Mouse (Mus musculus) limb, embryonic 14.5 days (tissue): Measurements from ENCODE around the gene Hspa5. TPM values are rescaled to one million over a fixed set of nuclear protein-coding genes. Genes with fewer than 3 reads are reported as not detected.
"Not testable (repeated sequence)": the region's sequence is repeated elsewhere in the genome, so short reads cannot be mapped to it uniquely, and the experiment has no call there.

Experiments used
- ATAC-seq: fragments of 200-750 bp; cut with Nextera tagmentation; 2 replicates; pipeline ENCODE4 v1.8.0; 2017; ENCODE audit warnings: low read depth, moderate number of reproducible peaks, moderate TSS enrichment; ENCODE audit not compliant: low FRiP score
- DNase-seq: peaks from one replicate; pipeline ENCODE4 v3.0.0-alpha.2; 2015; ENCODE audit warnings: low spot score
- H3K27ac ChIP-seq: fragments of 300-500 bp; sonication (generic); replicated peaks from 2 replicates; pipeline ENCODE4 v1.5.1; 2014; ENCODE audit warnings: low read depth, mild to moderate bottlenecking, low read length, moderate library complexity, mixed read lengths
- H3K27me3 ChIP-seq: fragments of 300-500 bp; sonication (generic); 2 replicates; pipeline ENCODE4 v1.6.1; 2014; ENCODE audit warnings: low read length, mixed read lengths; ENCODE audit not compliant: control insufficient read depth, insufficient read depth
- H3K36me3 ChIP-seq: fragments of 300-500 bp; sonication (generic); 2 replicates; pipeline ENCODE4 v1.6.1; 2014; ENCODE audit warnings: mild to moderate bottlenecking, low read length, moderate library complexity, mixed read lengths; ENCODE audit not compliant: control insufficient read depth, insufficient read depth
- H3K4me1 ChIP-seq: fragments of 300-500 bp; sonication (generic); 2 replicates; pipeline ENCODE4 v1.6.1; 2014; ENCODE audit warnings: antibody characterized with exemption, low read length, mixed read lengths; ENCODE audit not compliant: control insufficient read depth, insufficient read depth
- H3K4me2 ChIP-seq: fragments of 300-500 bp; sonication (generic); replicated peaks from 2 replicates; pipeline ENCODE4 v1.6.1; 2014; ENCODE audit warnings: low read depth, mild to moderate bottlenecking, low read length, moderate library complexity; ENCODE audit not compliant: severe bottlenecking
- H3K4me3 ChIP-seq: fragments of 300-500 bp; sonication (generic); replicated peaks from 2 replicates; pipeline ENCODE4 v1.5.1; 2014; ENCODE audit warnings: low read length
- H3K9ac ChIP-seq: fragments of 300-500 bp; sonication (generic); 2 replicates; pipeline ENCODE4 v1.6.1; 2014; ENCODE audit warnings: mild to moderate bottlenecking, low read depth, low read length, moderate library complexity; ENCODE audit not compliant: severe bottlenecking
- H3K9me3 ChIP-seq: fragments of 300-500 bp; sonication (generic); 2 replicates; pipeline ENCODE4 v1.6.1; 2016; ENCODE audit warnings: low read length; ENCODE audit not compliant: control insufficient read depth
- POLR2A ChIP-seq: fragments of 200-500 bp; IDR thresholded peaks from 2 replicates; pipeline ENCODE4 v1.8.0; 2012; ENCODE audit warnings: inconsistent platforms, mild to moderate bottlenecking, moderate library complexity, borderline replicate concordance; ENCODE audit not compliant: insufficient read depth, insufficient read length; ENCODE audit errors: extremely low read depth
- WGBS: fragments of 180-500 bp; shearing (Covaris S2); extraction: QIAGEN DNeasy Blood & Tissue Kit; methylation state at CpG from one replicate; pipeline ENCODE4 v1.1.7; 2014; 5-methylcytosine and 5-hydroxymethylcytosine counted together
- polyA plus RNA-seq, 2 experiments: library from polyadenylated mRNA; depleted of rRNA in 1 of 2; stranded (reverse) in 1 of 2; unstranded in 1 of 2; fragments of >200 nt; fragmentation: Nextera tagmentation in 1 of 2; extraction: Ambion mirVana in 1 of 2; gene quantifications; 2 replicates each; pipeline versions ENCODE4 v1.2.1 to v1.2.3; 2012 to 2014

Hspa5 gene
- polyA plus RNA-seq, 2 experiments = 840 to 914 TPM

- Histone ChIP-seq H3K27ac (no peak overlapping the region), H3K36me3 (peaks cover 70% of the 10 kb centered on the region), H3K4me1 (no peaks in the 10 kb centered on the region), H3K4me2 (no peak overlapping the region), H3K27me3 (no peaks in the 10 kb centered on the region), H3K9me3 (no peaks in the 10 kb centered on the region), H3K4me3 (no peak overlapping the region), H3K9ac (no peak overlapping the region)
- DNase-seq (no peak), ATAC-seq (no peak)
- WGBS = 100% methylated on average over 1 of the region's 1 CpGs
- no peak for TF ChIP-seq POLR2A
Observed at GRCm38 (mm10) chr2:34809568-34809967, 37.8 kb downstream of the Hspa5 start.

GRCm38 (mm10) chr2:34810775-34811174 is 39.0 kb downstream of the Hspa5 start:
- H3K4me3 ChIP-seq = no peak overlapping the region
- H3K27ac ChIP-seq = no peak overlapping the region
- H3K9me3 ChIP-seq = no peaks in the 10 kb centered on the region
- no peak for TF ChIP-seq POLR2A
- H3K4me2 ChIP-seq = no peak overlapping the region
- DNase-seq (no peak), ATAC-seq (no peak)
- peaks cover 72% of the 10 kb centered on the region for H3K36me3 ChIP-seq
- H3K9ac ChIP-seq = no peak overlapping the region
- 96% methylated on average over 3 of the region's 3 CpGs for WGBS
- no peaks in the 10 kb centered on the region for H3K27me3 ChIP-seq
- H3K4me1 ChIP-seq = no peaks in the 10 kb centered on the region

GRCm38 (mm10) chr2:34812706-34813105 is 40.9 kb downstream of the Hspa5 start:
- Histone ChIP-seq H3K4me2 (no peak overlapping the region), H3K27ac (no peak overlapping the region), H3K36me3 (peaks cover 73% of the 10 kb centered on the region), H3K27me3 (no peaks in the 10 kb centered on the region), H3K9ac (no peak overlapping the region), H3K4me3 (no peak overlapping the region), H3K4me1 (no peaks in the 10 kb centered on the region), H3K9me3 (no peaks in the 10 kb centered on the region)
- ATAC-seq (no peak), DNase-seq (no peak)
- WGBS = 85% methylated on average over 7 of the region's 7 CpGs
- TF ChIP-seq POLR2A = no peak

GRCm38 (mm10) chr2:34815893-34816292 is 44.1 kb downstream of the Hspa5 start:
- not testable (repeated sequence) for H3K4me2 ChIP-seq, H3K9ac ChIP-seq, H3K9me3 ChIP-seq, H3K4me3 ChIP-seq, ATAC-seq, H3K4me1 ChIP-seq, DNase-seq, H3K27ac ChIP-seq, H3K27me3 ChIP-seq
- 100% methylated on average over 2 of the region's 2 CpGs for WGBS
- H3K36me3 ChIP-seq = peaks cover 67% of the 10 kb centered on the region

- no peaks in the 10 kb centered on the region for H3K4me1 ChIP-seq
- no peak overlapping the region for H3K27ac ChIP-seq
- no peak for ATAC-seq
- WGBS = 91% methylated on average over 2 of the region's 2 CpGs
- no peaks in the 10 kb centered on the region for H3K9me3 ChIP-seq
- peaks cover 58% of the 10 kb centered on the region for H3K36me3 ChIP-seq
- H3K27me3 ChIP-seq = no peaks in the 10 kb centered on the region
- no peak overlapping the region for H3K9ac ChIP-seq
- no peak overlapping the region for H3K4me3 ChIP-seq
- DNase-seq = no peak
- H3K4me2 ChIP-seq = no peak overlapping the region
- TF ChIP-seq POLR2A = no peak
Observed at GRCm38 (mm10) chr2:34818492-34818891, 46.7 kb downstream of the Hspa5 start.
